Mouse (Mus musculus) forebrain, embryonic 16.5 days (tissue): ENCODE results near the gene Mprip. TPM values are rescaled to one million over a fixed set of nuclear protein-coding genes. Genes with fewer than 3 reads are reported as not detected.

Source experiments
- ATAC-seq: fragments of 200-750 bp; cut with Nextera tagmentation; 2 replicates; pipeline ENCODE4 v1.8.0; 2017; ENCODE audit warnings: mild to moderate bottlenecking, moderate library complexity
- H3K27ac ChIP-seq: fragments of 300-500 bp; sonication (generic); 2 replicates; pipeline ENCODE4 v1.5.1; 2014; ENCODE audit warnings: low read length, control low read depth
- H3K27me3 ChIP-seq: fragments of 300-500 bp; sonication (generic); replicated peaks from 2 replicates; pipeline ENCODE4 v1.6.1; 2014; ENCODE audit warnings: low read length; ENCODE audit not compliant: control insufficient read depth, insufficient read depth
- H3K36me3 ChIP-seq: fragments of 300-500 bp; sonication (generic); 2 replicates; pipeline ENCODE4 v1.6.1; 2014; ENCODE audit not compliant: control insufficient read depth, insufficient read depth
- H3K4me1 ChIP-seq: fragments of 300-500 bp; sonication (generic); replicated peaks from 2 replicates; pipeline ENCODE4 v1.6.1; 2014; ENCODE audit warnings: low read length; ENCODE audit not compliant: control insufficient read depth, insufficient read depth
- H3K4me2 ChIP-seq: fragments of 300-500 bp; sonication (generic); 2 replicates; pipeline ENCODE4 v1.6.1; 2014; ENCODE audit warnings: mild to moderate bottlenecking, low read length, control low read depth
- H3K4me3 ChIP-seq: fragments of 300-500 bp; sonication (generic); replicated peaks from 2 replicates; pipeline ENCODE4 v1.5.1; 2014; ENCODE audit warnings: mild to moderate bottlenecking, low read length, control low read depth
- H3K9ac ChIP-seq: fragments of 300-500 bp; sonication (generic); replicated peaks from 2 replicates; pipeline ENCODE4 v1.6.1; 2014; ENCODE audit warnings: low read depth, low read length, control low read depth
- H3K9me3 ChIP-seq: fragments of 300-500 bp; sonication (generic); 2 replicates; pipeline ENCODE4 v1.6.1; 2016; ENCODE audit warnings: low read length; ENCODE audit not compliant: control insufficient read depth
- WGBS: fragments of 180-500 bp; shearing (Covaris S2); extraction: QIAGEN DNeasy Blood & Tissue Kit; methylation state at CpG from one replicate; pipeline ENCODE4 v1.1.7; 2014; 5-methylcytosine and 5-hydroxymethylcytosine counted together
- polyA plus RNA-seq: library from polyadenylated mRNA; unstranded; fragments of >200 nt; fragmentation: Nextera tagmentation; extraction: Ambion mirVana; gene quantifications from 2 replicates; pipeline ENCODE4 v1.2.1, GENCODE M21; 2015

Gene Mprip
- polyA plus RNA-seq, 1 experiment from 2014 or later, result 51.9 TPM

GRCm38 (mm10) chr11:59743307-59743706 is 82.2 kb downstream of the Mprip start:
- Histone ChIP-seq H3K9me3 (no peaks in the 10 kb centered on the region), H3K9ac (no peak overlapping the region), H3K27me3 (no peaks in the 10 kb centered on the region), H3K27ac (no peak overlapping the region), H3K4me2 (no peak overlapping the region), H3K4me3 (no peak overlapping the region), H3K36me3 (peaks cover 34% of the 10 kb centered on the region), H3K4me1 (no peaks in the 10 kb centered on the region)
- WGBS, result 98% methylated on average over 2 of the region's 2 CpGs
- ATAC-seq, result no peak

DNA sequence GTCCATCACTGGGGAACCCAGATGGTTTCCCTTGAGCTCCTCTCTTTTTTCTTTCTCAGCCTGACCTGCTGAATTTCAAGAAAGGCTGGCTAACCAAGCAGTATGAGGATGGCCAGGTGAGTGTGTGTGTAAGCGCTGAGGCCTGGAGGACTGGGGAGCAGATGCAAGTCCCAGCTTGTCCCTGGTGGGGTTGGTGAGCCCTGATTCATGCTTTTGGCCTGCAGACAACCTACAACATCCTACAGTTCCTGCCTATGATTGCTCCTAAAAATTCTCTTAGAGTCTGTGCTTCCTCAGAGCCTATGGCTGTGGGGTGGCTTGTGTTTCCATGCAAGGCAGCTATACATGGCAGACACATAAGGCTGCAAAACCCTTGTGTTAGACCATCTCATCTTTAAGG is 82.6 kb downstream of the Mprip start:
- H3K4me2 ChIP-seq, result no peak overlapping the region
- no peak overlapping the region for H3K9ac ChIP-seq
- no peak overlapping the region for H3K4me3 ChIP-seq
- WGBS, result 96% methylated on average over 1 of the region's 1 CpGs
- H3K27ac ChIP-seq, result no peak overlapping the region
- no peaks in the 10 kb centered on the region for H3K27me3 ChIP-seq
- H3K4me1 ChIP-seq, result no peaks in the 10 kb centered on the region
- no peak for ATAC-seq
- H3K36me3 ChIP-seq, result peaks cover 35% of the 10 kb centered on the region
- no peaks in the 10 kb centered on the region for H3K9me3 ChIP-seq

DNA sequence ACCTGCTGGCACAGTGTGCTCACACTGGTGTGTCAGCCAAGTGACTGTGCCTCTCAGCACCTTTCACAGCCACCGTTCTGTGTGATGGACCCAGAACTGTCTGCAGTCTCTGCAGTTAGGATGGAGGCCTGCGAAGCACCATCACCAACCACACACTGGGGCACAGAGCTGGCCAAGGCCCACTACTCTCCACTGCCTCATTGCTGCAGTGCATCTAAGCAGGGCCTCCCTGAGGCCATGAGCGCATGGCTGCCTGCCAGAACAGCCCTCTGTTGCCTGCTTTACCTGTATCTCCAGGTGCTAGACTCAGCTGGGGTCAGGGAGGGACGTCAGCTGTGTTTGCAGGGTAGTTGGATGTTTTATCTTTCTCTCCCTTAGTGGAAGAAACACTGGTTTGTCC is 83.3 kb downstream of the Mprip start:
- H3K4me2 ChIP-seq, result no peak overlapping the region
- H3K36me3 ChIP-seq, result peaks cover 38% of the 10 kb centered on the region
- no peak overlapping the region for H3K9ac ChIP-seq
- no peak overlapping the region for H3K27ac ChIP-seq
- ATAC-seq, result no peak
- WGBS, result 93% methylated on average over 4 of the region's 4 CpGs
- no peaks in the 10 kb centered on the region for H3K4me1 ChIP-seq
- H3K27me3 ChIP-seq, result no peaks in the 10 kb centered on the region
- no peak overlapping the region for H3K4me3 ChIP-seq
- no peaks in the 10 kb centered on the region for H3K9me3 ChIP-seq

- Histone ChIP-seq H3K9me3 (no peaks in the 10 kb centered on the region), H3K9ac (no peak overlapping the region), H3K4me3 (no peak overlapping the region), H3K36me3 (peaks cover 35% of the 10 kb centered on the region), H3K4me2 (no peak overlapping the region), H3K27me3 (no peaks in the 10 kb centered on the region), H3K4me1 (no peaks in the 10 kb centered on the region), H3K27ac (no peak overlapping the region)
- ATAC-seq, result no peak
- WGBS, result 91% methylated on average over 5 of the region's 5 CpGs
Observed at GRCm38 (mm10) chr11:59745851-59746250, 84.7 kb downstream of the Mprip start.

DNA sequence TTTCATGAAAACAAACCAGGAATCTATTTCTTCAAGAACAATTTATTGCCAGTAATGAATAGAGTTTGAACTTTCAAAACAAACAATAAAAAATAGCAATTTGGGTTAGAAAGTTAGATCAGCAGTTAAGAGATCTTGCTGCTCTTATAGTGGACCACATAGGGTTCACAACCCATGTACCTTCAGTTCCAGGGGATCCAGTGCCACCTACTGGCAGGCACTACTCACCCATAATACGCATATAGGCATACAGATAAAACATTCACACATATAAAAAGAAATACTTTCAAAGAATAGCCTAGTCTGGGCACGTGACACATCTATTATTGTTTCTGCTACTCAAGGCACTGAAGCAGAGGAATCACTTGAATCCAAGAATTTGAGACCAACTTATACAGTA is 85.5 kb downstream of the Mprip start:
- WGBS, result 77% methylated on average over 2 of the region's 2 CpGs
- peaks cover 36% of the 10 kb centered on the region for H3K36me3 ChIP-seq
- no peak for ATAC-seq
- H3K27ac ChIP-seq, result no peak overlapping the region
- no peaks in the 10 kb centered on the region for H3K9me3 ChIP-seq
- H3K27me3 ChIP-seq, result no peaks in the 10 kb centered on the region
- H3K4me3 ChIP-seq, result no peak overlapping the region
- H3K4me2 ChIP-seq, result no peak overlapping the region
- H3K4me1 ChIP-seq, result no peaks in the 10 kb centered on the region
- H3K9ac ChIP-seq, result no peak overlapping the region

DNA sequence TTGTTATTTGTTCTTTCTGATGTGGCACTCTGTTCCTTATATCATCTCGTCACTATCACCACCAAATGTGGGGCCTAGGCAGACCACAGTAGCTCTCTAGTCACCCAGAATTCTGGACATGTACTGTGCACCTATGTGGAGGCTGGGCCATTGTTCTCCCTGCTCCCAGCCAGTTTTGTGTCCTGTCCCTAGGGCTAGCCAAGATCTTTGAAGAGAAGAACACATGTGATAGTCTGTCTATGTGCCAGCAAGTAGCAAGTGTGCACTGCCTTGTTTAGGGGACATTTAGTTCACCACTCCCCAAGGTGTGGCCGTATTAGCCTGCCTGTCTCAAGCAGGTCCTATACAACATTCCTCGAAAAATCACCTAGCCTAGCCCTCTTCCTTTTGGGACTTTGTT is 87.9 kb downstream of the Mprip start:
- H3K36me3 ChIP-seq, result peaks cover 34% of the 10 kb centered on the region
- H3K9ac ChIP-seq, result no peak overlapping the region
- H3K9me3 ChIP-seq, result no peaks in the 10 kb centered on the region
- ATAC-seq, result no peak
- H3K4me3 ChIP-seq, result no peak overlapping the region
- 93% methylated on average over 3 of the region's 3 CpGs for WGBS
- H3K4me1 ChIP-seq, result no peaks in the 10 kb centered on the region
- H3K27ac ChIP-seq, result no peak overlapping the region
- H3K27me3 ChIP-seq, result no peaks in the 10 kb centered on the region
- no peak overlapping the region for H3K4me2 ChIP-seq

GRCm38 (mm10) chr11:59754504-59754903 is 93.4 kb downstream of the Mprip start:
- ATAC-seq, result no peak
- peaks cover 44% of the 10 kb centered on the region for H3K36me3 ChIP-seq

GRCm38 (mm10) chr11:59756351-59756750 is 95.2 kb downstream of the Mprip start:
- 57% methylated on average over 4 of the region's 4 CpGs for WGBS
- Histone ChIP-seq H3K4me1 (no peaks in the 10 kb centered on the region), H3K27me3 (no peaks in the 10 kb centered on the region), H3K9me3 (no peaks in the 10 kb centered on the region), H3K4me3 (no peak overlapping the region), H3K9ac (no peak overlapping the region), H3K36me3 (peaks cover 51% of the 10 kb centered on the region), H3K4me2 (no peak overlapping the region), H3K27ac (no peak overlapping the region)
- no peak for ATAC-seq

More at GRCm38 (mm10) chr11:59754504-59754903, 93.4 kb downstream of the Mprip start:
- H3K4me3 ChIP-seq, result no peak overlapping the region
- H3K9me3 ChIP-seq, result no peaks in the 10 kb centered on the region
- no peak overlapping the region for H3K9ac ChIP-seq
- no peaks in the 10 kb centered on the region for H3K27me3 ChIP-seq
- no peak overlapping the region for H3K27ac ChIP-seq
- 97% methylated on average over 6 of the region's 6 CpGs for WGBS
- no peaks in the 10 kb centered on the region for H3K4me1 ChIP-seq
- no peak overlapping the region for H3K4me2 ChIP-seq

GRCm38 (mm10) chr11:59758191-59758985 is 97.3 kb downstream of the Mprip start:
- no peak for ATAC-seq
- H3K4me2 ChIP-seq, result no peak overlapping the region
- H3K4me3 ChIP-seq, result no peak overlapping the region
- no peak overlapping the region for H3K27ac ChIP-seq
- WGBS, result 90% methylated on average over 9 of the region's 9 CpGs
- no peaks in the 10 kb centered on the region for H3K27me3 ChIP-seq
- H3K36me3 ChIP-seq, result peaks cover 44% of the 10 kb centered on the region
- no peak overlapping the region for H3K9ac ChIP-seq
- H3K9me3 ChIP-seq, result no peaks in the 10 kb centered on the region
- H3K4me1 ChIP-seq, result no peaks in the 10 kb centered on the region
